13 mouse cellular contexts compared by ENCODE assay signal in the genomic region with DNA sequence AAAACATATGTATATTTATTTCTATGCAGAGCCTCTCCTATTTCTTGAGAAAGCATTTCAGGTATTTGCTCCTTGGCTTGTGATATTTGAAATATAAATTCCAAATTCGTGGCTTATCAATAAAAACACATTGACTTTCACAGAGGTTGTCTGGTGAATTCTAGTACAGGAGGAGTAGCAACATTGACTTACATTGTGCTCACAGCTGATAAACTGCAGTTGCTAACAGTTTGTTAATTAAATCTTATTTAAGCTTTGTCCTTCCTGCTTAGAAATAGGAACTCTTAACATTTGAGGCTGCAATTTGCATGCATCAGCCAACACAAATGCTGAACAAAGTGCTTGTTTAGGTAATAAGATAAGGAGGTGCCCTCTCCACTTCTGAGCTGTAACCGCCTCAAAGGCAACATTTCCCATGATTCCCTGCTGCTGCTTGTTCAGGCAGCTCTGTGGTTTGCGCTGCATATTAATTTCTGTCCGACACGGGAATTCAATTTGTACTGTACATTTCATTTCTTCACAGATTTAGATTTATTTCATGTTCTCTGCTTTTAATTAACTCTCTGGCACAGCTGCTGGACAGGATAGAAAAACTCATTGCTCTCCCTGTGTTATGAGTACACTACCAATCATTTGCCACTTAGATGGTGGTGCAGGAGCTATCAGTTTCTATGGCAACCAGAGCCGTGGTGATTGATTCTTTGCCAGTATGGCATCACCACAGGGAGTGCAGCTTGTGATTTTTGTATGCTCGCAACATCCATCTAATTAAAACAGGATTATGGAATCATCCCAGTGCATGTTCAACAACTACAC.
DNase-seq lines count a peak whose midpoint lies in the region; ATAC-seq lines count a peak whose summit lies in the region.
"Had no signal": no experiment of that assay in that cellular context is flagged by ENCODE, and none has a peak within 500 bp of the region (broad histone marks: within the 10 kb centered on the region; RNA-seq: fewer than 3 reads in every experiment).

No protein-coding gene starts in this region.

- peak overlapping the region; percentile 27 for H3K27ac ChIP-seq in midbrain, embryonic 13.5 days
- H3K27ac ChIP-seq: heart, embryonic 13.5 days; liver, embryonic 13.5 days had no signal

- ATAC-seq in midbrain, embryonic 13.5 days: peak; percentile 99

- H3K9me3 ChIP-seq in midbrain, embryonic 13.5 days: no peaks in the 10 kb centered on the region
- H3K9me3 ChIP-seq: heart, embryonic 13.5 days; liver, embryonic 13.5 days had no signal

- peaks cover 12% of the 10 kb centered on the region for H3K4me1 ChIP-seq in midbrain, embryonic 13.5 days (replicated peaks)
- H3K4me1 ChIP-seq: heart, embryonic 13.5 days; liver, embryonic 13.5 days had no signal

- H3K4me3 ChIP-seq in midbrain, embryonic 13.5 days (replicated peaks): no peak overlapping the region
- H3K4me3 ChIP-seq: heart, embryonic 13.5 days; liver, embryonic 13.5 days had no signal

- intact Hi-C loops in heart, postnatal 25 days (cut with DNase I): no loop called here

- H3K4me2 ChIP-seq in midbrain, embryonic 13.5 days (replicated peaks): peak overlapping the region; percentile 30
- H3K4me2 ChIP-seq: heart, embryonic 13.5 days; liver, embryonic 13.5 days had no signal

- H3K27me3 ChIP-seq in midbrain, embryonic 13.5 days: no peaks in the 10 kb centered on the region
- H3K27me3 ChIP-seq: heart, embryonic 13.5 days; liver, embryonic 13.5 days had no signal

- no peak overlapping the region for H3K9ac ChIP-seq in midbrain, embryonic 13.5 days (replicated peaks)
- H3K9ac ChIP-seq: heart, embryonic 13.5 days; liver, embryonic 13.5 days had no signal

- DNase-seq in right cerebral cortex, adult 18-20 months: peak; percentile 26
- no peak for DNase-seq in right cerebral cortex, postnatal 14 days
- DNase-seq in layer of hippocampus, adult 18-20 months (ENCODE audit: low spot score in 2 of 2): peak; percentile 67 to 86
- no peak for DNase-seq in gastrocnemius, adult 18-20 months (ENCODE audit: low spot score)
- DNase-seq in adrenal gland, adult (ENCODE audit: inconsistent age in 2 of 2, low spot score in 1 of 2): no peak
- no peak for DNase-seq in heart, postnatal 25 days (ENCODE audit: low spot score)
- no peak for DNase-seq in lung, postnatal 10 days
- DNase-seq: cerebellum, adult 11 months; kidney, postnatal 36 days; liver, embryonic 13.5 days; thymus, postnatal 36 days had no signal

- H3K36me3 ChIP-seq in midbrain, embryonic 13.5 days: no peaks in the 10 kb centered on the region
- H3K36me3 ChIP-seq: heart, embryonic 13.5 days; liver, embryonic 13.5 days had no signal

- 36% methylated on average over 7 of the region's 7 CpGs for whole genome bisulfite sequencing in midbrain, embryonic 13.5 days

Comparison
In these comparisons a context has a peak if more than half of its experiments do, and no peak if none do; other contexts are left out.
1. DNase-seq: peak in right cerebral cortex, adult 18-20 months (single experiment) and layer of hippocampus, adult 18-20 months (2 of 2); none in right cerebral cortex, postnatal 14 days (single experiment), gastrocnemius, adult 18-20 months (single experiment), adrenal gland, adult (0 of 2), heart, postnatal 25 days (single experiment) and lung, postnatal 10 days (single experiment).